Mouse (Mus musculus): ENCODE measurements at regions not wholly inside any gene's neighbourhood (a gene's known extent, or its start where the extent isn't known, plus 50 kb on each side); places are given as distances from the start of the nearest gene placed in this dataset.

DNA sequence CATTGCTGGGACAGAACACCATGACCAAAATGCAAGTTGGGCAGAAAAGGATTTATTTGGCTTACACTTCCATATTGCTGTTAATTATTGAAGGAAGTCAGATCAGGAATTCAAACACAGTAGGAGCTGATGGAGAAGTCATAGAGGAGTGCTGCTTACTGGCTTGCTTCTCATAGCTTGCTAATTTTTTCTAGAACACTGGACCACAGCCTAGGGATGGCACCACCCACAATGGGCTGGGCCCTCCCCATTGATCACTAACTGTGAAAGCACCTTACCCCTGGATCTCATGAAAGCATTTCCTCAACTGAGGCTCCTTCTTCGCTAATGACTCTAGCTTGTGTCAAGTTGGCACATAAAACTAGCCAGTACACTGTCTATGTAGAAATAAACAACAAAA lies 381.3 kb downstream of the Nup35 start:
- DNase-seq, result no peak

- no peak for DNase-seq
Measured at GRCm38 (mm10) chr2:81007071-81007470, 390.0 kb downstream of the Nup35 start.

DNA sequence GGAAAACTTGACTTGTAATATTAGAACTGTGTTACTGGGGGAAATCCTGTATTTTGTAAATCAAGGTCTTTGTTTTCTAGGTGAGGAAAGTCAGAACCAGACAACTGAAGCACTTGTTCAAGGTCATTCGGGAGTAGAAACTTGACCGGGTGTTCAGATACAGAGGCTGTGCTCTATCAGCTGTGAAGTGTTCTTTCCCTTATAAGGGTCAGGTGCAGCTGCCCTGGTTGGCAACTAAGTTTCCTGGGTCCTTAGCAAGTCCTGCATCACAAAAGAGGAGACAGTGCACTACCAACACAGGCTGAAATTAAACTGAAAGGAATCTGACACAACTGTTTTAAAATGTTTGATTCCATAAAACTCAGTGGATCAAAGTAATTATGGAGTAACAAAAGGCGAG lies 406.6 kb downstream of the Nup35 start:
- DNase-seq, result no peak

Measured in lung, postnatal 10 days (tissue).